Mouse (Mus musculus): ENCODE measurements around the gene Exosc7.

Gene Exosc7

GRCm38 (mm10) chr9:123112805-123113521 lies at the start of gene Exosc7, which contains the start of gene Zdhhc3:
TSS of gene Exosc7 (plus strand) at chr9:123113215.
TSS of gene Zdhhc3 (minus strand) at chr9:123113205.
- peak; percentile 79 for DNase-seq (ENCODE audit: low read depth, low spot score)

GRCm38 (mm10) chr9:123079149-123079548 lies 33.9 kb upstream of the Exosc7 start:
- DNase-seq (ENCODE audit: low read depth, low spot score), result no peak

- DNase-seq (ENCODE audit: low read depth, low spot score), result no peak
Measured at GRCm38 (mm10) chr9:123080355-123080754, 32.7 kb upstream of the Exosc7 start.

GRCm38 (mm10) chr9:123080796-123081195 lies 32.2 kb upstream of the Exosc7 start:
- DNase-seq (ENCODE audit: low read depth, low spot score), result no peak

GRCm38 (mm10) chr9:123085373-123085772 lies 27.6 kb upstream of the Exosc7 start:
- DNase-seq (ENCODE audit: low read depth, low spot score), result no peak

- no peak for DNase-seq (ENCODE audit: low read depth, low spot score)
Measured at GRCm38 (mm10) chr9:123087558-123087957, 25.5 kb upstream of the Exosc7 start.

- no peak for DNase-seq (ENCODE audit: low read depth, low spot score)
Measured at GRCm38 (mm10) chr9:123090844-123091243, 22.2 kb upstream of the Exosc7 start.

- DNase-seq (ENCODE audit: low read depth, low spot score), result no peak
Measured at GRCm38 (mm10) chr9:123099631-123100455, 13.2 kb upstream of the Exosc7 start.

- DNase-seq (ENCODE audit: low read depth, low spot score), result no peak
Measured at GRCm38 (mm10) chr9:123103425-123103824, 9.6 kb upstream of the Exosc7 start.

- DNase-seq (ENCODE audit: low read depth, low spot score), result no peak
Measured at GRCm38 (mm10) chr9:123104362-123104761, 8.7 kb upstream of the Exosc7 start.

- no peak for DNase-seq (ENCODE audit: low read depth, low spot score)
Measured at GRCm38 (mm10) chr9:123107186-123107585, 5.8 kb upstream of the Exosc7 start.

GRCm38 (mm10) chr9:123109188-123109587 lies 3.8 kb upstream of the Exosc7 start:
- no peak for DNase-seq (ENCODE audit: low read depth, low spot score)

GRCm38 (mm10) chr9:123111751-123112221 lies 1.2 kb upstream of the Exosc7 start:
- no peak for DNase-seq (ENCODE audit: low read depth, low spot score)

GRCm38 (mm10) chr9:123113931-123114330 lies 916 bp downstream of the Exosc7 start:
- DNase-seq (ENCODE audit: low read depth, low spot score), result no peak

- no peak for DNase-seq (ENCODE audit: low read depth, low spot score)
Measured at GRCm38 (mm10) chr9:123115566-123115965, 2.6 kb downstream of the Exosc7 start.

GRCm38 (mm10) chr9:123123017-123123416 lies 10.0 kb downstream of the Exosc7 start:
- no peak for DNase-seq (ENCODE audit: low read depth, low spot score)

- no peak for DNase-seq (ENCODE audit: low read depth, low spot score)
Measured at GRCm38 (mm10) chr9:123123571-123124412, 10.8 kb downstream of the Exosc7 start.

GRCm38 (mm10) chr9:123124413-123124981 lies 11.5 kb downstream of the Exosc7 start:
- DNase-seq (ENCODE audit: low read depth, low spot score), result no peak

- DNase-seq (ENCODE audit: low read depth, low spot score), result no peak
Measured at GRCm38 (mm10) chr9:123127663-123128062, 14.6 kb downstream of the Exosc7 start.

- DNase-seq (ENCODE audit: low read depth, low spot score), result no peak
Measured at GRCm38 (mm10) chr9:123132994-123133393, 20.0 kb downstream of the Exosc7 start.

- no peak for DNase-seq (ENCODE audit: low read depth, low spot score)
Measured at GRCm38 (mm10) chr9:123136953-123137682, 24.1 kb downstream of the Exosc7 start.

Measured in brain, embryonic 18.5 days (tissue).